Mouse (Mus musculus): ENCODE measurements around the gene Btbd9. TPM values are rescaled to one million over a fixed set of nuclear protein-coding genes. Genes with fewer than 3 reads are reported as not detected.
A peak's percentile ranks its signal among the peaks of the same experiment; 100 is the strongest.

The Btbd9 gene
- polyA plus RNA-seq, 1 experiment from 2014 or later = 63.4 TPM

GRCm38 (mm10) chr17:30458926-30459325 lies 117.4 kb downstream of the Btbd9 start:
- Histone ChIP-seq H3K27me3 (ENCODE audit: control insufficient read depth, insufficient read depth, low read length) (no peaks in the 10 kb centered on the region), H3K9ac (ENCODE audit: low read length) (no peak overlapping the region), H3K9me3 (ENCODE audit: control insufficient read depth, low read length) (no peaks in the 10 kb centered on the region), H3K36me3 (ENCODE audit: control insufficient read depth, insufficient read depth, low read length) (no peaks in the 10 kb centered on the region), H3K4me2 (ENCODE audit: low read depth, low read length, severe bottlenecking) (no peak overlapping the region), H3K4me1 (replicated peaks; ENCODE audit: control insufficient read depth, insufficient read depth, low read length) (peaks cover 6% of the 10 kb centered on the region; the same call in 1 of the 2 replicates), H3K27ac (ENCODE audit: low read depth, low read length) (no peak overlapping the region), H3K4me3 (ENCODE audit: low read depth, low read length) (no peak overlapping the region)
- ATAC-seq (replicated peaks; ENCODE audit: low FRiP score) (no peak), DNase-seq (ENCODE audit: low spot score) (no peak)
- 95% methylated on average over 5 of the region's 5 CpGs for WGBS

- DNase-seq (ENCODE audit: low spot score) (no peak), ATAC-seq (replicated peaks; ENCODE audit: low FRiP score) (no peak)
- Histone ChIP-seq H3K4me2 (ENCODE audit: low read depth, low read length, severe bottlenecking) (no peak overlapping the region), H3K4me3 (ENCODE audit: low read depth, low read length) (no peak overlapping the region), H3K9me3 (ENCODE audit: control insufficient read depth, low read length) (no peaks in the 10 kb centered on the region), H3K9ac (ENCODE audit: low read length) (no peak overlapping the region), H3K27ac (ENCODE audit: low read depth, low read length) (no peak overlapping the region), H3K27me3 (ENCODE audit: control insufficient read depth, insufficient read depth, low read length) (no peaks in the 10 kb centered on the region), H3K36me3 (ENCODE audit: control insufficient read depth, insufficient read depth, low read length) (no peaks in the 10 kb centered on the region), H3K4me1 (replicated peaks; ENCODE audit: control insufficient read depth, insufficient read depth, low read length) (peaks cover 5% of the 10 kb centered on the region; the same call in 1 of the 2 replicates)
- 67% methylated on average over 3 of the region's 3 CpGs for WGBS
Measured at GRCm38 (mm10) chr17:30458301-30458700, 118.0 kb downstream of the Btbd9 start.

GRCm38 (mm10) chr17:30457486-30457885 lies 118.8 kb downstream of the Btbd9 start:
- H3K4me2 ChIP-seq (ENCODE audit: low read depth, low read length, severe bottlenecking) = no peak overlapping the region
- H3K4me3 ChIP-seq (ENCODE audit: low read depth, low read length) = no peak overlapping the region
- ATAC-seq (replicated peaks; ENCODE audit: low FRiP score) = no peak
- no peaks in the 10 kb centered on the region for H3K27me3 ChIP-seq (ENCODE audit: control insufficient read depth, insufficient read depth, low read length)
- no peaks in the 10 kb centered on the region for H3K9me3 ChIP-seq (ENCODE audit: control insufficient read depth, low read length)
- no peaks in the 10 kb centered on the region for H3K36me3 ChIP-seq (ENCODE audit: control insufficient read depth, insufficient read depth, low read length)
- DNase-seq (ENCODE audit: low spot score) = no peak
- no peak overlapping the region for H3K27ac ChIP-seq (ENCODE audit: low read depth, low read length)
- no peak overlapping the region for H3K9ac ChIP-seq (ENCODE audit: low read length)
- peaks cover 6% of the 10 kb centered on the region; the same call in 1 of the 2 replicates for H3K4me1 ChIP-seq (replicated peaks; ENCODE audit: control insufficient read depth, insufficient read depth, low read length)
- 82% methylated on average over 7 of the region's 7 CpGs for WGBS

GRCm38 (mm10) chr17:30456293-30456692 lies 120.0 kb downstream of the Btbd9 start:
- DNase-seq (ENCODE audit: low spot score) (no peak), ATAC-seq (replicated peaks; ENCODE audit: low FRiP score) (no peak)
- Histone ChIP-seq H3K27ac (ENCODE audit: low read depth, low read length) (no peak overlapping the region), H3K9ac (ENCODE audit: low read length) (no peak overlapping the region), H3K9me3 (ENCODE audit: control insufficient read depth, low read length) (no peaks in the 10 kb centered on the region), H3K36me3 (ENCODE audit: control insufficient read depth, insufficient read depth, low read length) (no peaks in the 10 kb centered on the region), H3K27me3 (ENCODE audit: control insufficient read depth, insufficient read depth, low read length) (no peaks in the 10 kb centered on the region), H3K4me2 (ENCODE audit: low read depth, low read length, severe bottlenecking) (no peak overlapping the region), H3K4me1 (replicated peaks; ENCODE audit: control insufficient read depth, insufficient read depth, low read length) (peaks cover 6% of the 10 kb centered on the region; the same call in 1 of the 2 replicates), H3K4me3 (ENCODE audit: low read depth, low read length) (no peak overlapping the region)
- WGBS = 70% methylated on average over 12 of the region's 12 CpGs

- peak; percentile 87 for DNase-seq (ENCODE audit: low spot score)
- H3K4me1 ChIP-seq (replicated peaks; ENCODE audit: control insufficient read depth, insufficient read depth, low read length) = peaks cover 6% of the 10 kb centered on the region; the same call in 1 of the 2 replicates
- H3K9me3 ChIP-seq (ENCODE audit: control insufficient read depth, low read length) = no peaks in the 10 kb centered on the region
- H3K27ac ChIP-seq (ENCODE audit: low read depth, low read length) = no peak overlapping the region
- WGBS = 33% methylated on average over 3 of the region's 3 CpGs
- H3K36me3 ChIP-seq (ENCODE audit: control insufficient read depth, insufficient read depth, low read length) = no peaks in the 10 kb centered on the region
- H3K4me3 ChIP-seq (ENCODE audit: low read depth, low read length) = no peak overlapping the region
- ATAC-seq (replicated peaks; ENCODE audit: low FRiP score) = no peak
- H3K9ac ChIP-seq (ENCODE audit: low read length) = no peak overlapping the region
- no peaks in the 10 kb centered on the region for H3K27me3 ChIP-seq (ENCODE audit: control insufficient read depth, insufficient read depth, low read length)
- H3K4me2 ChIP-seq (ENCODE audit: low read depth, low read length, severe bottlenecking) = no peak overlapping the region
Measured at GRCm38 (mm10) chr17:30454862-30455243, 121.4 kb downstream of the Btbd9 start.

GRCm38 (mm10) chr17:30454155-30454861 lies 122.0 kb downstream of the Btbd9 start:
- Histone ChIP-seq H3K9ac (ENCODE audit: low read length) (no peak overlapping the region), H3K27ac (ENCODE audit: low read depth, low read length) (no peak overlapping the region), H3K4me3 (ENCODE audit: low read depth, low read length) (no peak overlapping the region), H3K9me3 (ENCODE audit: control insufficient read depth, low read length) (no peaks in the 10 kb centered on the region), H3K36me3 (ENCODE audit: control insufficient read depth, insufficient read depth, low read length) (no peaks in the 10 kb centered on the region), H3K27me3 (ENCODE audit: control insufficient read depth, insufficient read depth, low read length) (no peaks in the 10 kb centered on the region), H3K4me2 (ENCODE audit: low read depth, low read length, severe bottlenecking) (no peak overlapping the region), H3K4me1 (replicated peaks; ENCODE audit: control insufficient read depth, insufficient read depth, low read length) (peaks cover 6% of the 10 kb centered on the region; the same call in 1 of the 2 replicates)
- WGBS = 51% methylated on average over 6 of the region's 6 CpGs
- ATAC-seq (replicated peaks; ENCODE audit: low FRiP score) (no peak), DNase-seq (ENCODE audit: low spot score) (no peak)

- 55% methylated on average over 4 of the region's 4 CpGs for WGBS
- H3K4me1 ChIP-seq (replicated peaks; ENCODE audit: control insufficient read depth, insufficient read depth, low read length) = peaks cover 6% of the 10 kb centered on the region; the same call in 1 of the 2 replicates
- ATAC-seq (replicated peaks; ENCODE audit: low FRiP score) = no peak
Measured at GRCm38 (mm10) chr17:30453272-30453671, 123.0 kb downstream of the Btbd9 start.

GRCm38 (mm10) chr17:30452363-30452762 lies 123.9 kb downstream of the Btbd9 start:
- Histone ChIP-seq H3K4me2 (ENCODE audit: low read depth, low read length, severe bottlenecking) (no peak overlapping the region), H3K4me3 (ENCODE audit: low read depth, low read length) (no peak overlapping the region), H3K27ac (ENCODE audit: low read depth, low read length) (no peak overlapping the region), H3K27me3 (ENCODE audit: control insufficient read depth, insufficient read depth, low read length) (no peaks in the 10 kb centered on the region), H3K4me1 (replicated peaks; ENCODE audit: control insufficient read depth, insufficient read depth, low read length) (0 out of 2 replicates have a peak, but pooled peaks cover 4% of the 10 kb centered on the region), H3K9me3 (ENCODE audit: control insufficient read depth, low read length) (no peaks in the 10 kb centered on the region), H3K36me3 (ENCODE audit: control insufficient read depth, insufficient read depth, low read length) (no peaks in the 10 kb centered on the region), H3K9ac (ENCODE audit: low read length) (no peak overlapping the region)
- ATAC-seq (replicated peaks; ENCODE audit: low FRiP score) = no peak
- 85% methylated on average over 9 of the region's 9 CpGs for WGBS
- DNase-seq (ENCODE audit: low spot score) = no peak

More at GRCm38 (mm10) chr17:30453272-30453671, 123.0 kb downstream of the Btbd9 start:
- no peak overlapping the region for H3K27ac ChIP-seq (ENCODE audit: low read depth, low read length)
- no peaks in the 10 kb centered on the region for H3K36me3 ChIP-seq (ENCODE audit: control insufficient read depth, insufficient read depth, low read length)
- H3K4me3 ChIP-seq (ENCODE audit: low read depth, low read length) = no peak overlapping the region
- H3K4me2 ChIP-seq (ENCODE audit: low read depth, low read length, severe bottlenecking) = no peak overlapping the region
- no peaks in the 10 kb centered on the region for H3K9me3 ChIP-seq (ENCODE audit: control insufficient read depth, low read length)
- DNase-seq (ENCODE audit: low spot score) = no peak
- no peak overlapping the region for H3K9ac ChIP-seq (ENCODE audit: low read length)
- no peaks in the 10 kb centered on the region for H3K27me3 ChIP-seq (ENCODE audit: control insufficient read depth, insufficient read depth, low read length)

- Histone ChIP-seq H3K4me2 (ENCODE audit: low read depth, low read length, severe bottlenecking) (no peak overlapping the region), H3K27me3 (ENCODE audit: control insufficient read depth, insufficient read depth, low read length) (no peaks in the 10 kb centered on the region), H3K9me3 (ENCODE audit: control insufficient read depth, low read length) (no peaks in the 10 kb centered on the region), H3K36me3 (ENCODE audit: control insufficient read depth, insufficient read depth, low read length) (no peaks in the 10 kb centered on the region), H3K9ac (ENCODE audit: low read length) (no peak overlapping the region), H3K4me1 (replicated peaks; ENCODE audit: control insufficient read depth, insufficient read depth, low read length) (0 out of 2 replicates have a peak, but pooled peaks cover 2% of the 10 kb centered on the region), H3K4me3 (ENCODE audit: low read depth, low read length) (no peak overlapping the region), H3K27ac (ENCODE audit: low read depth, low read length) (no peak overlapping the region)
- 91% methylated on average over 5 of the region's 5 CpGs for WGBS
- DNase-seq (ENCODE audit: low spot score) (no peak), ATAC-seq (replicated peaks; ENCODE audit: low FRiP score) (no peak)
Measured at GRCm38 (mm10) chr17:30448562-30448961, 127.7 kb downstream of the Btbd9 start.

Data from forebrain, embryonic 11.5 days (tissue).